Mouse (Mus musculus) embryonic facial prominence, embryonic 14.5 days (tissue): ENCODE measurements around the gene Serinc2. TPM values are rescaled to one million over a fixed set of nuclear protein-coding genes. Genes with fewer than 3 reads are reported as not detected.
"Not testable (repeated sequence)": the region's sequence is repeated elsewhere in the genome, so short reads cannot be mapped to it uniquely, and the experiment has no call there.

ENCODE experiments used
- ATAC-seq: fragments of 200-750 bp; cut with Nextera tagmentation; 2 replicates; pipeline ENCODE4 v1.8.0; 2017; ENCODE audit warnings: low read depth, moderate number of reproducible peaks, moderate TSS enrichment
- DNase-seq: peaks from one replicate; pipeline ENCODE4 v3.0.0-alpha.2; 2015; ENCODE audit warnings: low spot score
- H3K27ac ChIP-seq: fragments of 300-500 bp; sonication (generic); replicated peaks from 2 replicates; pipeline ENCODE4 v1.5.1; 2014; ENCODE audit warnings: low read depth, mild to moderate bottlenecking, low read length, moderate library complexity
- H3K27me3 ChIP-seq: fragments of 300-500 bp; sonication (generic); replicated peaks from 2 replicates; pipeline ENCODE4 v1.6.1; 2014; ENCODE audit warnings: low read length; ENCODE audit not compliant: control insufficient read depth, insufficient read depth
- H3K36me3 ChIP-seq: fragments of 300-500 bp; sonication (generic); 2 replicates; pipeline ENCODE4 v1.6.1; 2014; ENCODE audit warnings: low read length, mixed read lengths; ENCODE audit not compliant: control insufficient read depth, insufficient read depth
- H3K4me1 ChIP-seq: fragments of 300-500 bp; sonication (generic); 2 replicates; pipeline ENCODE4 v1.6.1; 2014; ENCODE audit warnings: antibody characterized with exemption, low read length; ENCODE audit not compliant: control insufficient read depth, insufficient read depth
- H3K4me2 ChIP-seq: fragments of 300-500 bp; sonication (generic); 2 replicates; pipeline ENCODE4 v1.6.1; 2014; ENCODE audit warnings: low read depth, mild to moderate bottlenecking, low read length, moderate library complexity, mixed read lengths
- H3K4me3 ChIP-seq: fragments of 300-500 bp; sonication (generic); 2 replicates; pipeline ENCODE4 v1.5.1; 2014; ENCODE audit warnings: low read depth, mild to moderate bottlenecking, low read length
- H3K9ac ChIP-seq: fragments of 300-500 bp; sonication (generic); 2 replicates; pipeline ENCODE4 v1.6.1; 2014; ENCODE audit warnings: low read depth, mild to moderate bottlenecking, low read length, moderate library complexity, mixed read lengths
- H3K9me3 ChIP-seq: fragments of 300-500 bp; sonication (generic); 2 replicates; pipeline ENCODE4 v1.6.1; 2016; ENCODE audit warnings: low read length; ENCODE audit not compliant: control insufficient read depth
- WGBS: fragments of 180-500 bp; shearing (Covaris S2); extraction: QIAGEN DNeasy Blood & Tissue Kit; methylation state at CpG from one replicate; pipeline ENCODE4 v1.1.7; 2014; 5-methylcytosine and 5-hydroxymethylcytosine counted together
- polyA plus RNA-seq: library from polyadenylated mRNA; unstranded; fragments of >200 nt; fragmentation: Nextera tagmentation; extraction: Ambion mirVana; gene quantifications from 2 replicates; pipeline ENCODE4 v1.2.1, GENCODE M21; 2014

Gene Serinc2
- polyA plus RNA-seq, 1 experiment from 2014 or later: 89.2 TPM

DNA sequence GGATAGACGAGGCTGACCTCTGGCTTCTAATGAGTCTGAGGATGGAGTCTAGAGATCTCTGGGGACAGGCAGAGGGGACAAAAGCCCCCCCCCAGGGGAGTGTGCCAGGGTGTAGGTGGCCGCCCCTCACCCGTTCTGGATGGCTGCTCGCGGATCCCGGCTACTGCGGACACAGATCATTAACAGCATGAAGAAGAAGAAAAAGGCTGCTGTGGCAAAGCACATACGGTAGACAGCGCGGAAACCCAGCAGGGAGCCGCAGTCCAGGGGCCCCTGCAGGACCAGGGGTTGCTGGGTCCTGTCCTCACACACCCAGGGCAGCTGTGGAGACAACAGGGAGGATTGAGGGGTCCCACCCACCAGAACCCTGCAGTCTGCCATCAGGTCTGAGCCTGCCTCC lies 14.9 kb downstream of the Serinc2 start:
- Histone ChIP-seq H3K9me3 (no peaks in the 10 kb centered on the region), H3K9ac (no peak overlapping the region), H3K27me3 (no peaks in the 10 kb centered on the region), H3K27ac (no peak overlapping the region), H3K4me3 (no peak overlapping the region), H3K4me2 (no peak overlapping the region), H3K4me1 (peaks cover 4% of the 10 kb centered on the region; the same call in 1 of the 2 replicates), H3K36me3 (peaks cover 50% of the 10 kb centered on the region)
- ATAC-seq (no peak), DNase-seq (no peak)
- WGBS: 36% methylated on average over 7 of the region's 11 CpGs

DNA sequence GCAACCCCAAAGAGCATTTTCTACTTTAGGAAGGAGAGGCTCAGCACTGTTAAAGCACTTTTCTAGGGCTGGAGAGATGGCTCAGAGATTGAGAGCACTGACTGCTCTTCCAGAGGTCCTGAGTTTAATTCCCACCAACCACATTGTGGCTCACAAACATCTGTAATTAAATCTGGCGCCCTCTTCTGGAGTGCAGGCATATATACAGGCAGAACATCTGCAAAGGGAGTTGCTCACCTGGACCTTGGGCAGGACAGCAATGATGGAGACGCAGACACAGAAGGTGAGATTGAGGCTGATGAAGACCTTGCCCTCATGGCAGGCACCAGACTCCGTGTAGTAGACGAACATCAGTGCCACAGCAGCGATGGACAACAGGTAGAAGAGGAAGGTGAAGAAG lies 18.6 kb downstream of the Serinc2 start:
- ATAC-seq (no peak), DNase-seq (no peak)
- H3K4me3 ChIP-seq: no peak overlapping the region
- no peaks in the 10 kb centered on the region for H3K27me3 ChIP-seq
- peaks cover 4% of the 10 kb centered on the region; the same call in 1 of the 2 replicates for H3K4me1 ChIP-seq
- 31% methylated on average over 5 of the region's 5 CpGs for WGBS
- no peak overlapping the region for H3K27ac ChIP-seq
- no peak overlapping the region for H3K9ac ChIP-seq
- H3K4me2 ChIP-seq: no peak overlapping the region
- no peaks in the 10 kb centered on the region for H3K9me3 ChIP-seq
- peaks cover 80% of the 10 kb centered on the region for H3K36me3 ChIP-seq

DNA sequence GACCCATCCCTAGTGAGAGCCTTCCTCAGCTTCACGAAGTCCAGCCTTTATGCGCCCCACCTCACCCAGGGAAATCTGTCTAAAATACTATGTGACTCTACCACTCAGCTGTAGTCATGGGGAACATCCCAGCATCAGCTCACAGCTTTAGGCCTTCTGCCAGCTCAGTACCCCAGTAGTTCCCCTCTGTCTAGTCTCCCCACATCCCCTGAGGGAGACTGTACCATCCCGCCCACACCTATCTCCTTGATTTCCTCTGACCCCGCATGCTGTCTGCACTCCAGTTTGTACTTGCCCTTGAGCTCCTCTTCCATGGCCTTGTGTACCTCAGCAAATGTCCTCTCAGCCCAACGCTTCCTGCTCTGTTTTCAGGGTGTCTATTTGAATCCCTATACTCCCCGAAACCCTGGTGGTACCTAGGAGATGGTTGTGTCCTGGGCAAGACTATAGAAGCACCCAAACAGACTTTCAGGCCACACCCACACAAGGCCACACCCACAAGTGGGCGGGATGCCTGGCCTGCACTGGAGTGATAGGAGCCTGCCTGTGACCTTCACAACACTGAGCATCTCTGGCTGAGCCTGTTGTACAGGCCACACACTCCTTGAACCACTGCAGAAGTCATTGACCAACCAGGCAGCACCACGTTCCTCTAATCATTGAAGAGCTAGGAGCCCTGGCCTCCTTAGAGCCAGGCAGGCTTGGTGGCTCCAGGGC lies 26.4 kb downstream of the Serinc2 start:
- no peak overlapping the region for H3K4me3 ChIP-seq
- no peaks in the 10 kb centered on the region for H3K4me1 ChIP-seq
- peaks cover 56% of the 10 kb centered on the region for H3K36me3 ChIP-seq
- no peak for ATAC-seq
- no peak overlapping the region for H3K27ac ChIP-seq
- H3K9ac ChIP-seq: no peak overlapping the region
- H3K27me3 ChIP-seq: no peaks in the 10 kb centered on the region
- no peaks in the 10 kb centered on the region for H3K9me3 ChIP-seq
- no peak overlapping the region for H3K4me2 ChIP-seq
- 69% methylated on average over 7 of the region's 8 CpGs for WGBS
- no peak for DNase-seq

DNA sequence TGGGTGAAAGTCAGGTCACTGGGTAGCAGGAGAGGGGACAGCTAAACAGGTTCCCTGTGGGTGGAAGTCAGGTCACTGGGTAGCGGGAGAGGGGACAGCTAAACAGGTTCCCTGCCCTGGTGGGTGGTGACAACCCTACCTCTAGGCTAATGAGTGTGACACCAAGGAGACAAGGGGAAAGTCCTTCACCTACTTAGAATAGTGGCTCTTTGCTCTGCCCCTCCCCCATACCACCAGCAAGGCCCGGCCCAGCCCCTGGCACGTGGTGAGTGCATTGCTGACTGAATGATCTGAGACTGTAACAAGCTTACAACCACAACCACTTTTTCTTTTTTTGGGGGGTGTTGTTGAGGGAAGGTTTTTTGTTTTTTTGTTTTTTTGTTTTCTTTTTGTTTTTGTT lies 27.2 kb downstream of the Serinc2 start:
- H3K4me2 ChIP-seq: no peak overlapping the region
- H3K36me3 ChIP-seq: peaks cover 49% of the 10 kb centered on the region

DNA sequence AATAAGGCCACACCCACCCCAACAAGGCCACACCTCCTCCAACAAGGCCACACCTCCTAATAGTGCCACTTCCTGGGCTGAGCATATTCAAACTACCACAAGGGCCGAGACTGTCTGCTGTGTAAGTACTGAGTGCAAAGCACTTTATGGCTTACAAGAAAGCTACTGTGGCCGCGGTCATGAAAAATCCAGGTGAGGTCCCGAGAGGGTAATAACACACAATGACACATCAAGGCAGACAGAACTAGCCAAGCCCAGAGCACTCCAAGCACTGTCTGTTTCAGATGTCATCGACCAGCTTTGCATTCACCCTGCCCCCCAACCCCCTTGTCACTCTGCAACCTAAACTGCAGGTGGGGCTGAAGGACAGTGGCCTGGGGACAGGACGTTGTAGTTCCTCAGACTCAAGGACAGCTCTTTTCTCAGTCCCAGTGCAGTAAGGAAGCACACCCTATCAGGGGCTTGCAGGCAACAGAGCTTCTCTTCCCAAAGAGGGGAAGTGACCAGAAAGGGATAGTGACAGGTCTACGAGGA lies 27.8 kb downstream of the Serinc2 start:
- no peak for ATAC-seq
- H3K4me3 ChIP-seq: no peak overlapping the region
- H3K27ac ChIP-seq: no peak overlapping the region
- no peaks in the 10 kb centered on the region for H3K9me3 ChIP-seq
- no peaks in the 10 kb centered on the region for H3K27me3 ChIP-seq
- WGBS: 42% methylated on average over 7 of the region's 7 CpGs
- no peaks in the 10 kb centered on the region for H3K4me1 ChIP-seq
- no peak overlapping the region for H3K9ac ChIP-seq
- DNase-seq: no peak
- H3K4me2 ChIP-seq: no peak overlapping the region
- peaks cover 44% of the 10 kb centered on the region for H3K36me3 ChIP-seq

More for the DNA sequence above, 27.2 kb downstream of the Serinc2 start:
- Histone ChIP-seq H3K9ac (no peak overlapping the region), H3K27me3 (no peaks in the 10 kb centered on the region), H3K4me3 (no peak overlapping the region), H3K9me3 (no peaks in the 10 kb centered on the region), H3K4me1 (no peaks in the 10 kb centered on the region), H3K27ac (no peak overlapping the region)
- ATAC-seq (no peak), DNase-seq (no peak)
- WGBS: 46% methylated on average over 3 of the region's 3 CpGs

DNA sequence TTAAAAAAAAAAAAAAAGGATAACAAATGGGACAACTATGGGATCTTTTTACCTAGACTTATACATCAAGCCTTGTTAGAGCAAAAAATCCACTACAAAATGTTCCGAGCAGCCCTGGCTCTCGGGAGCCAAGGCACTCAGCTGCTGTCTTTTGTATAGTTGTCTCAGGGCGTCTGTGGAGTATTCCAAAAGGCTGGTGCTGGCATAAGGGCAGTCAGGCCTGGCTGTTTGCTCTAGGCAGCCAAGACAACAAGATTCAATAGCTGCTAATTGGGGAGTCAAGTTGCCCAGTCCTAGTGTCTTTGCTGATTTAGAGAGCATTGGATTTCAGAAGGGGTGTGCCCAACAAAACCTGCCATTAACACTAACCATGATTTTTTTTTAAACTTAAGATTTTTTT lies 30.4 kb downstream of the Serinc2 start:
- no peaks in the 10 kb centered on the region for H3K9me3 ChIP-seq
- no peak for DNase-seq
- H3K9ac ChIP-seq: no peak overlapping the region
- no peak for ATAC-seq
- 58% methylated on average over 3 of the region's 3 CpGs for WGBS
- no peak overlapping the region for H3K4me2 ChIP-seq
- no peak overlapping the region for H3K27ac ChIP-seq
- no peak overlapping the region for H3K4me3 ChIP-seq
- H3K27me3 ChIP-seq: no peaks in the 10 kb centered on the region
- no peaks in the 10 kb centered on the region for H3K4me1 ChIP-seq
- peaks cover 21% of the 10 kb centered on the region for H3K36me3 ChIP-seq

DNA sequence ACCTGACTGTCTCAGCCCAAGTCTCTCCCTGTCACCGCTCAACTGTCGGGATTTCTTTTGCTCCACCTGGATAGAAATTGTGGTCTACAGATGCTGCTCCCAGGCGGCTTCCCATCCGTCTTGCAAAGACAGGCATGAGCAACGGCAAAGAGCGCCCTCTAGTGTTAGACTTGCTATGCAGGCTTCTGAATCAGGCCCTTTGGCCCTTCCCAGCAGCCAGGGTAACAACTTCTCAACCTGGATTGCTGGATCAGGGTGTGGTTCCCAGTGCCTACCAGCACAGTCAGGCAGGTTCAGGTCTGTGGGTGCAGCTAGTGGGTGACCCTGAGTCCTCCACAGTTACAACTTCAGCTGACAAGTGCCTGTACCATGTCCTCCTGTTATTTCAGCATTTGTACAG lies 32.9 kb downstream of the Serinc2 start:
- Histone ChIP-seq H3K36me3 (peaks cover 9% of the 10 kb centered on the region; the same call in 1 of the 2 replicates), H3K4me3 (no peak overlapping the region), H3K4me1 (no peaks in the 10 kb centered on the region), H3K27ac (no peak overlapping the region), H3K9ac (no peak overlapping the region), H3K27me3 (no peaks in the 10 kb centered on the region), H3K4me2 (no peak overlapping the region), H3K9me3 (no peaks in the 10 kb centered on the region)
- DNase-seq (peak; percentile 88), ATAC-seq (peak; percentile 50)
- 2% methylated on average over 6 of the region's 6 CpGs for WGBS

DNA sequence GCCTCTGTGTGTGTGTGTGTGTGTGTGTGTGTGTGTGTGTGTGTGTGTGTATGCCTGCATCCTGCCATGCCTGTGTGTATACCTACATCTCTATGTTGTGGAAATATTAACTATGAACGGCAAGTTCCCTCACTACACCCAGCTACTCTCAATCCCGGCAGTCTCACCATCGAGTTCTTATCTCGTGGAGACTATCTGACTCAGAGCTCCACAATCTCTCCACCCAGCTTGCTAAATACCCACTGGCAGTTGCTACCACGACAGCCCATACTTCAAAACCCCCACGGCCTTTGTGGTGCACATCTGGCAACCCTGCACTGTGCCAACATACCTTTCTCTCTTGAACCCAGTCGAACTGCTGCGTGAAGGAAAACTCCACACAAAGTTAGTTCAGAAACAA lies 34.3 kb downstream of the Serinc2 start:
- H3K4me1 ChIP-seq: no peaks in the 10 kb centered on the region
- no peak for DNase-seq
- 74% methylated on average over 8 of the region's 8 CpGs for WGBS
- no peak overlapping the region for H3K27ac ChIP-seq
- no peaks in the 10 kb centered on the region for H3K27me3 ChIP-seq
- H3K36me3 ChIP-seq: no peaks in the 10 kb centered on the region
- H3K9ac ChIP-seq: no peak overlapping the region
- no peak overlapping the region for H3K4me3 ChIP-seq
- ATAC-seq: no peak
- no peaks in the 10 kb centered on the region for H3K9me3 ChIP-seq
- no peak overlapping the region for H3K4me2 ChIP-seq

DNA sequence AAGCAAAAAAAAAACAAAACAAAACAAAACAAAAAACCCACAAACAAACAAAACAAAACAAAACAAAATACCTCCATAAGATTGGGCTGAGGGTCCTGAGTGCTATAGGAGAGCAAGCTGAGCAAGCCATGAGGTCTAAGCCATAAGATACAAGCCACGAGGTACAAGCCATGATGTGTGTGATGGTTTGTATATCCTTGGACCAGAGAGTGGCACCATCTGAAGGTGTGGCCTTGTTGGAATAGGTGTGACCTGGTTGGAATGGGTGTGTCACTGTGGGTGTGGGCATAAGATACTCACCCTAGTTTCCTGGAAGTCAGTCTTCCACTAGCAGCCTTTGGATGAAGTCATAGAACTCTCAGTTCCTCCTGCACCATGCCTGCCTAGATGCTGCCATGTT lies 35.4 kb downstream of the Serinc2 start:
- 62% methylated on average over 1 of the region's 1 CpGs for WGBS
- H3K9ac ChIP-seq, DNase-seq, H3K27me3 ChIP-seq, H3K36me3 ChIP-seq, H3K9me3 ChIP-seq, ATAC-seq, H3K4me3 ChIP-seq, H3K4me2 ChIP-seq, H3K4me1 ChIP-seq, H3K27ac ChIP-seq: not testable (repeated sequence)
